ENCODE assay signal across 10 mouse cellular contexts in the genomic region with DNA sequence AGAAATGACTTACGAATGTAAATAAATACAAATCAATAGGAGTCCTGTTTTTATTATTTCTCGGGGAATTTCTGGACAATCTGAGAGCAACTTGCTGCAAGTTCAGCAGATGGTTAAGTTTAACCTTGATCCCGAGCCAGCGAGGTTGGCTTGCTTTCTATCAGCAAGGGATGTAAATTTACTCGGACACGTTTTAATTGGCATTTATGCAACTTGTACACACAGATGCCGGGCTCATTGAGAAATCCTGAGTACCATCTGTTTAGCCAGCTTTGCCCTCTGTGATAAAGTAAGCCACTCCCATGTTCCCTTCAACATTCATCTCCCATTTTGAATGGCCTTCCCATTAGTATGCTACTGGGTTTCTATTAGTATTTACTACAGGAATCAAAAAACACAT.
A peak's percentile ranks its signal among the peaks of the same experiment; 100 is the strongest.
DNase-seq lines count a peak whose midpoint lies in the region; ATAC-seq lines count a peak whose summit lies in the region.
"Had no signal": no experiment of that assay in that cellular context is flagged by ENCODE, and none has a peak within 500 bp of the region (broad histone marks: within the 10 kb centered on the region; RNA-seq: fewer than 3 reads in every experiment).

No protein-coding gene starts in this region.

- WGBS in forebrain, embryonic 15.5 days = 7% methylated on average over 7 of the region's 7 CpGs
- WGBS in midbrain, embryonic 11.5 days = 44% methylated on average over 7 of the region's 7 CpGs
- 55% methylated on average over 7 of the region's 7 CpGs for WGBS in kidney, embryonic 15.5 days

- no peaks in the 10 kb centered on the region for H3K36me3 ChIP-seq in forebrain, embryonic 15.5 days
- no peaks in the 10 kb centered on the region for H3K36me3 ChIP-seq in midbrain, embryonic 11.5 days (ENCODE audit: control insufficient read depth, insufficient read depth, low read length)
- no peaks in the 10 kb centered on the region for H3K36me3 ChIP-seq in kidney, embryonic 15.5 days

- peak; percentile 5 for DNase-seq in gastrocnemius, postnatal 14 days
- no peak for DNase-seq in gastrocnemius, postnatal 36 days
- peak; percentile 90 for DNase-seq in midbrain, embryonic 11.5 days (ENCODE audit: low spot score, missing footprints)
- DNase-seq in adipocyte (ENCODE audit: low spot score) = no peak
- no peak for DNase-seq in lung, postnatal 36 days
- DNase-seq: heart, postnatal 10 days had no signal

- no peaks in the 10 kb centered on the region for H3K27me3 ChIP-seq in forebrain, embryonic 15.5 days
- no peaks in the 10 kb centered on the region for H3K27me3 ChIP-seq in midbrain, embryonic 11.5 days (ENCODE audit: control insufficient read depth, insufficient read depth, low read length)
- no peaks in the 10 kb centered on the region for H3K27me3 ChIP-seq in kidney, embryonic 15.5 days
- H3K27me3 ChIP-seq: megakaryocyte, embryonic 14.5 days had no signal

- intact Hi-C loops in gastrocnemius, postnatal 14 days (cut with DNase I; ENCODE audit: low total_unique reads) = no loop called here
- intact Hi-C loops in gastrocnemius, postnatal 36 days (cut with DNase I) = no loop called here

- 0 out of 2 replicates have a peak overlapping the region, but pooled peaks have one; percentile 14 for H3K4me2 ChIP-seq in forebrain, embryonic 15.5 days (replicated peaks)
- no peak overlapping the region for H3K4me2 ChIP-seq in midbrain, embryonic 11.5 days
- no peak overlapping the region for H3K4me2 ChIP-seq in kidney, embryonic 15.5 days

- peak overlapping the region; percentile 45; the same call in 1 of the 2 replicates for H3K27ac ChIP-seq in forebrain, embryonic 15.5 days (replicated peaks)
- no peak overlapping the region for H3K27ac ChIP-seq in midbrain, embryonic 11.5 days (ENCODE audit: low read depth, low read length)
- H3K27ac ChIP-seq in kidney, embryonic 15.5 days = no peak overlapping the region

- no peaks in the 10 kb centered on the region for H3K9me3 ChIP-seq in forebrain, embryonic 15.5 days
- H3K9me3 ChIP-seq in midbrain, embryonic 11.5 days (ENCODE audit: control insufficient read depth, low read length) = no peaks in the 10 kb centered on the region
- H3K9me3 ChIP-seq in kidney, embryonic 15.5 days (replicated peaks) = no peaks in the 10 kb centered on the region

- peaks cover 17% of the 10 kb centered on the region for H3K4me1 ChIP-seq in forebrain, embryonic 15.5 days
- peaks cover 6% of the 10 kb centered on the region for H3K4me1 ChIP-seq in midbrain, embryonic 11.5 days (ENCODE audit: control insufficient read depth, insufficient read depth, low read length)
- no peaks in the 10 kb centered on the region for H3K4me1 ChIP-seq in kidney, embryonic 15.5 days
- H3K4me1 ChIP-seq: megakaryocyte, embryonic 14.5 days had no signal

- H3K9ac ChIP-seq in forebrain, embryonic 15.5 days (replicated peaks) = no peak overlapping the region
- H3K9ac ChIP-seq in midbrain, embryonic 11.5 days (ENCODE audit: low read length) = no peak overlapping the region
- no peak overlapping the region for H3K9ac ChIP-seq in kidney, embryonic 15.5 days

- H3K4me3 ChIP-seq in forebrain, embryonic 15.5 days = no peak overlapping the region
- no peak overlapping the region for H3K4me3 ChIP-seq in midbrain, embryonic 11.5 days (ENCODE audit: low read depth, low read length)
- H3K4me3 ChIP-seq in kidney, embryonic 15.5 days (replicated peaks) = no peak overlapping the region
- H3K4me3 ChIP-seq: megakaryocyte, embryonic 14.5 days had no signal

- ATAC-seq in cerebellum, adult (ENCODE audit: insufficient number of reproducible peaks, low FRiP score, low TSS enrichment) = peak; percentile 83
- ATAC-seq in forebrain, embryonic 15.5 days (replicated peaks) = peak; percentile 89
- ATAC-seq in midbrain, embryonic 11.5 days (ENCODE audit: low FRiP score) = peak; percentile 78
- no peak for ATAC-seq in kidney, embryonic 15.5 days (replicated peaks; ENCODE audit: low FRiP score)

Comparison
In these comparisons a context has a peak if more than half of its experiments do, and no peak if none do; other contexts are left out.
1. DNase-seq: peak in gastrocnemius, postnatal 14 days (single experiment) and midbrain, embryonic 11.5 days (single experiment); none in gastrocnemius, postnatal 36 days (0 of 2), adipocyte (single experiment) and lung, postnatal 36 days (single experiment).